Mouse (Mus musculus) thymus, postnatal 0 days (tissue): ENCODE measurements around the gene Spata17. TPM values are rescaled to one million over a fixed set of nuclear protein-coding genes. Genes with fewer than 3 reads are reported as not detected.
A peak's percentile ranks its signal among the peaks of the same experiment; 100 is the strongest.

Experiments
- DNase-seq: peaks from one replicate; pipeline ENCODE4 v3.0.0-alpha.2; 2015; ENCODE audit warnings: low spot score
- polyA plus RNA-seq: library from polyadenylated mRNA; unstranded; fragments of >200 nt; fragmentation: Nextera tagmentation; extraction: Ambion mirVana; gene quantifications from 2 replicates; pipeline ENCODE4 v1.2.1, GENCODE M21; 2015

The Spata17 gene
- polyA plus RNA-seq, 1 experiment from 2014 or later: 0.31 TPM

DNA sequence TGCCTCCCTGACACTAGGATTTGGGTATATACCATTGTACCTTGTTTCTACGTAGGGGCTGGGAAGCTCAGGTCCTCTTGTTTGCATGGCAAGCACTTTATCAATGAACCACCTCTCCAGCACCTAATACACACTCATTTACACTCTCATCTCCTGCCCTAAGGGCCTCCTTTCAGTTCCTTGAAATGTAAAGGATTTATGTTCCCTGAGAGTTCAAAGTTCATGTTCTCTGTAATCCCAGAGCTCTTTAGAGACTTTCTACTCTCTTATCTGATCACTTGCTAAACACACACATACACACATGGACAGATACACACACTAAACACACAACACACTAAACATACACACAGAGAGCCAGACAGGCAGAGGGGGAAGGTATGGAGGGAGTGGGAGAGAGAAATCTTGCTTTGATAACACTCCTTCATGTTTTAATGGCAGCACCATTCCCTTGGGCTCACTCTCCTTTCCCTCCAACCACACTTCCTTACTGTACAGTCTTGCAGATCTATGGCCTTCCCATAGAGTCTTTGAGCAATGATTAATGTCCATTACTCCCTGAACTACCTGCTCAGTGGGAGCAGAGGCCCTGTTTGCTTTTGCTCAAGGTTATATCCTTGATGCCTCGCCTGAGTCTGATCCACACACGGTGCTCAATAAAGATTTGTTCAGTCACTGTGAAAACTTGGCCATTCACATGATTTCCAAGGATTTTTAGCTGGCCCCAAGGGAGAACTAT is 126.4 kb downstream of the Spata17 start:
- DNase-seq: no peak

DNA sequence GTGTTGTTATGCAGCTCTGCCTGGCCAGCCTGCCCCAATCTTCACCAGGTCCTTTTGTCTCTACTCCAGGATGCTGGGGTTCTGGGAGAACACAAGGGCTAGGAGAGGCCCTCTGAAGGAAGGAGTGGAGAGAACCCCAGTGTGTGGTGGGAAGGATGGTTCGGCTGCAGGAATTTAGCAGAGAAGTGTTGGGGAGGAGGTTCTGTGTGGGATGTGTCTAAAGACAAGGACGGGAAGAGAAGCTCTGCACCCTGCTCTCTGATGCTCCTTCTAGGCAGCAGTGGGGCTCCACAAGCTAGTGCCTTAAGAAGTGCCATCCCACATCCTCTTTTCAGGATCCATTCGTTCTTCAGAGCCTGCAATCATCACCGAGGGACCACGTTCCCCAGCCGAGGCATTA is 129.2 kb downstream of the Spata17 start:
- DNase-seq: no peak

DNA sequence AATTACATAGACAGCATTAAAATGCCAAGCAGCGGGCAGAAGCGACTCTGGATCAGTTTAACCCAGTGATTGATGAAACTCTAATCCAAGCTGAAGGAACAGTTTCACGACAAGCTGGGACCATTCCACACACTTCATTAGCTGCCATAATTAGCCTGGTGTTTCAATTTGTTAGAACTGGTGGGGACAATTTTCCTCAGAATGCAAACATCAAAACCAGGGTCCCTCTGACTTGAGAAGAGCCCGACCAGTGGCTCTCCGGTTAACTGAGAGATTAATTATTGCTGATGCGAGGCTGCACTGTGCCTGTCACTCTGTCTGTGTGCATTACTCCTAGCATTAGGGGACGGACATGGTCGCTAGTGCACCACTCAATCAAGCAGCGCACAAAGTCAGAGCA is 137.9 kb downstream of the Spata17 start:
- no peak for DNase-seq

GRCm38 (mm10) chr1:187077043-187077334 is 138.3 kb downstream of the Spata17 start:
- no peak for DNase-seq

GRCm38 (mm10) chr1:187076198-187077042 is 138.8 kb downstream of the Spata17 start:
- no peak for DNase-seq

DNA sequence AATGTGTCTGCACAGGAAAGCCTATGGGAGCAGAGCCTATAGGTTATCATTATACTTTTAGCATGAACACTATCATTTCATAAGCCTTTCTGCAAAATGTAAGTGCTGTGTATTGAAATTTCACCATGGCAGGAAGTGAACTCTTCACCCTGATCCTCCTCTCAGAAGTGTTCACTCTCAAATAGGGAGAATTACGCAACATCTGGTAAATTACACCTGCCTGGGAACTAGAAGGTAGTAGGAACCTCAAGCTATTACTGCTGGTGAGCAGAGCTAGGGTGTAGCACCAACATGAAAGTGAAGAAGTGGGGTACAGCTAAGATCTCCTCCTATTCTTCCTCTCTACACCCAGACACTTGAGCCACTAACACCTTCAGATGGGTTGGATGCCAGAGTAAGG is 155.4 kb downstream of the Spata17 start:
- no peak for DNase-seq

- no peak for DNase-seq
Observed at GRCm38 (mm10) chr1:187054333-187054732, 160.9 kb downstream of the Spata17 start.

DNA sequence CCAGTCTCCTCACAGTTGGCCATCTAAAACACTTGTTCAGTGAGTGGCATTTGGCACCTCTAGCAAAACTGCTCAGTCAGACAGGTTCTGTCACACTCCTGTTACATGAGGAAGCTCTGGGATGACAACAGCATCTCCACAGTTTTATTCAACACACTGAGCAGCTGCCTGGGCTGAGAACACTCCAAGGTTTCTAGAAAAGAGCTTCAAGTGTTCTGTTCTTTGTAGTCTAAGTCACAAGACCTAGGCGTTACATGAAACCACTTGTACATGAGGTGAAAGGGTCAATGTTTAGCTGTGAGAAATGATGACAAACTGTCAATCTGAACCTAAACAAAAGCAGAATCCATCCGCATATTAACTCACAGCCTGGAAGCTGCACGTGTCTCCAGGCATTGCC is 161.4 kb downstream of the Spata17 start:
- no peak for DNase-seq

GRCm38 (mm10) chr1:187052532-187052931 is 162.7 kb downstream of the Spata17 start:
- no peak for DNase-seq

DNA sequence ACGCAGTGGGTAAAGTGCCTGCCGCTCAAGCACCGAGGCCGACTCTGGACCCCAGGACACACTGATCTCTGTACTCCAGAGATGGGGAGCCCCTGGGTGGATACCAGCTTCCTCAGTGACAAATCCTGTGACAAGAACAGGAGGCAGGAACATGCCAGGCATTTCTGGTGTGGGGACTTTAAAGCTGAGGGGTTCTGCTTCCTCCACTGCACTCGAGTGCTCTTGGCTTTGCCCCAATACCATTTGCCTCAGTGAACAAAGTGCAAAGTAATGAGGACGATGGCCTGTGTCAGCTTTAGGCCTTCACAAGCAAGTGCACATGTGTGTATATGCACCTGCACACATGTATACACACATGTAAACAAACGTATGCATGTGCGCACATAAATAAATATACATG is 164.0 kb downstream of the Spata17 start:
- DNase-seq: no peak

DNA sequence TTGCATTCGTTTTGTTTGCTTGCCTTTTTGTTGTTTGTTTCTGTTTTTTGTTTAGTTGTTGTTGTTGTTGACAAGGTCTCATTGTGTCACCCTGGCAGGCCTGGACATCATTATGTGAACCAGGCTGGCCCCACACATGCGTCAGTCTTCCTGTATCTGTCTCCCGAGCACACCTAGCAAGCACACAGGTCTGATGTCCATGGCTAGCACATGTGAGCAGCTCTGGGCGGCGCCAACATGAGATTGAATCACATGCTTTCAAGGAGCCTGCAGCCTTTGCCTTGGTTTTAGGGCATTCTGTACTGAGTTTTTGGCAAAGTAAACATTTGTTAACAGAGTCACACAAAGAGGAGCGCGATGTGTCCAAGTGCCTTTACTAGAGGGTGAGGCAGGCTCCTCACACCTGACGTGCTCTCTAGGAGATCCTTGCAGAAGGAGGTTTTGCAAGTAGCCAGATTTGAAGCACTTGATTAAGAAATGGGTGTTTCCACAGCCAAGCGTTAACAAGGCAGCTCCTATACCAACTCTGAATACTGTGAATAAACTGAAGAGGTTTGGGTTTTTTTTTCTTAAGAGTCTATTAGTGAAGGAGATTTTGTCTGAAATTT is 166.5 kb downstream of the Spata17 start:
- DNase-seq: no peak

DNA sequence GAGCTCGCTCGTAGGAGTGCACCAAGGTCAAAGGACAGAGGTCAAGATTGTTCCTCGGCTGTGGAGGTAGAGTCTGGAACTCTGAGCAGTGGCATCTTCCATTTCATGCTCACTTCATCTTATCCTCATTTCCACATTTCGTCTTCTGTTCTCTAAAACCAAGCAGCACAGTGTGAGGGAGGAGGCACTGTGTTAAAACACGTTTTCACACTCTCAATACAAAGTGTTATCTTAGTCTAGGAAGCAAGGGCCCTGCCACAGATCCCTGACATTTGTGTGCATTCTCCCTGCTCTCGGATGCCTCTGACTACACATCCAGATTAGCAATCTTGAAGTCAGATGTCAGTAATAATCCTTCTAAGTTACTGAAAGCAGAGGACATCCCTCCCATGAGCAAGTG is 170.5 kb downstream of the Spata17 start:
- no peak for DNase-seq

DNA sequence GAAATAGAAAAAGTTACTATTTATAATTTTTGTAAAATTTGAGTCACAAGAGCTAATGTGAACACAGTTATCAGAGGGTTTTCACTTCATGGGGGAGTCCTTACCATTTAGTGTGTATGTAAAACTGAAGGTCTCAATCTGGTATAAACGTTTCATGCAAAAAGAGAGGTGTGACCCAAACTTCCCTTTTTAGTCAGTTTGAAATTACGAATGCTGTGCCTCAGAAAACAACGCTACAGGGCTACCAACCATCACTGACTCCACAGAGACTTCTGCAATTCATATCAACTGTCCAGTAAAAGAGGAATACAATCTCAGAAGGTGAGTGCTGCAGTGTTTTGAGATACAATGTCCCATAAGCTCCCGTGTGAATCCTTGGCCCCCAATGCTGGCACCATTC is 175.5 kb downstream of the Spata17 start:
- DNase-seq: no peak

- no peak for DNase-seq
Observed at GRCm38 (mm10) chr1:187035785-187036184, 179.5 kb downstream of the Spata17 start.

- DNase-seq: peak; percentile 55
Observed at GRCm38 (mm10) chr1:187031796-187032195, 183.5 kb downstream of the Spata17 start.

DNA sequence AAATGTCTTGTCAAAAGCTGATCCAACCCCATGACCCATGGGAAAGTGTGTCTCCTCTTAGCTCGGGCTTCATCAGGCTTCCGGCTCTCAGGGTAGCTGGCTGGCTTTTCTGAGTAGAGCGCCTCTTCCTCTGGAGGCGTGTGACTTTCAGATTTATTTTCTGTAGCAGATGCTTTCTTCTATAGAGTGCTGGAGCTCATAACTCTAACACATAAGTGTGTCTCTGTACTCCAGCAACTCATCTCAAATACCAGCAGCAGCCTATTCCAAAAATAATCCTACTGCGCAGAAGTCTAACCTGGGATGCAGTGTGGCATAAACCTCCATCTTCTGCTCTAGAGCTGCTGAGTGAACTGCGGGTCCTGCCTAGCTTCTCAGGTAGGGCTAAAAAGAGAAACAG is 186.4 kb downstream of the Spata17 start:
- no peak for DNase-seq

- no peak for DNase-seq
Observed at GRCm38 (mm10) chr1:187020011-187020410, 195.3 kb downstream of the Spata17 start.

GRCm38 (mm10) chr1:187016116-187016515 is 199.1 kb downstream of the Spata17 start:
- DNase-seq: no peak

DNA sequence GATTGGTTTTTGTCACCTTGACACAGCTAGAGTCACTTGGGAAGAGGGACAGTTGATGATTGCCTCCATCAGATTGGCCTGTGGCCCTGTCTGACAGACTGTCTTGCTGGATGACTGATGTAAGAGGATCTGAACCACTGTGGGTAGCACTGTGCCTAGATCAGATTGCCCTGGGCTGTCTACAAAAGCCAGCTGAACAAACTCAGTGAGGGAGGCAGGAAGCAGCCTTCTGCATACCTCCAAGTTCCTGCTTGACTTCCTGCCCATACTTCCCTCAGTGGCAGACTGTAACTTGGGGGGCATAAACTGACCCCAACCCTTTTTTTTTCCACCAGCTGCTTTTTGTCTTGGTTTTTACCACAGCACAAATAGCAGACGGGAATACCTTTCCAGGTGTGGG is 199.6 kb downstream of the Spata17 start:
- DNase-seq: no peak

DNA sequence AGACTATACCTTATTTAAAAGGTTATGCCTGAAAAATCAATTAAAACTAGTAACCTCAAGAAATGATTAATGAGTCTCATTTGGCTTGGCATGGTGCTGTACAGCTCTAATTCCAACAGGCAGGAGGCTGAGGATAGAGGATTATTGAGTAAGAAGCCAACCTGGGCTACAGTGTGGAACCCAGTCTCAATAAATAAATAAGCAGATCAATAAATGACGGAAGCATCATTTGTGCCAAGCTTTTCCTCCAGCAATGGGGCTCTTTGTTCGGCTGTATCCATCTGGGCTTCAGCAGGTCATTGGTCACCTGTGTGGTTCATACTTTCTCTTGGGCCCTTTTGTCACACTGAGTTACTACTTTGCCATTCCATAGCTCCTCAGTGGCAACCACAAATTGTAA is 201.1 kb downstream of the Spata17 start:
- no peak for DNase-seq

GRCm38 (mm10) chr1:187011601-187012000 is 203.7 kb downstream of the Spata17 start:
- no peak for DNase-seq

DNA sequence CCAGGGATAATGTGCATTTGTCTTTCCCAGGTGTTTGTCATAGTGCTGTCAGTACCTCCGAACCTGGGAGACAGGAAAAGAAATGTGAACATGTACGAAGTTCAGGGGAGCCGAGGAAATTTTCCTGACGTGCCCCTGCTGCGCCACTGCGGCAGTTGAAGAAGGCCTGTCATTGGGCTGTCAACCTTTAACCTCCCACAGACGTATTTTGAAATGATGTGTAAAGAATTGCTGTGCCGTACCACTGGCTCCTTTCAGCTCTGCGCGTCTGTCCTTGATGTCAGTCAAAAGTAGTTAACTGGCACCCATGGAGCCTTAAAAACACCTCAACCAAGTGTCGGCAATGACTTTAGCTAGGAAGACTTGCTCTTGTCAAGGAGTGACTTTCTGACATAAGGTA is 205.2 kb downstream of the Spata17 start:
- no peak for DNase-seq

DNA sequence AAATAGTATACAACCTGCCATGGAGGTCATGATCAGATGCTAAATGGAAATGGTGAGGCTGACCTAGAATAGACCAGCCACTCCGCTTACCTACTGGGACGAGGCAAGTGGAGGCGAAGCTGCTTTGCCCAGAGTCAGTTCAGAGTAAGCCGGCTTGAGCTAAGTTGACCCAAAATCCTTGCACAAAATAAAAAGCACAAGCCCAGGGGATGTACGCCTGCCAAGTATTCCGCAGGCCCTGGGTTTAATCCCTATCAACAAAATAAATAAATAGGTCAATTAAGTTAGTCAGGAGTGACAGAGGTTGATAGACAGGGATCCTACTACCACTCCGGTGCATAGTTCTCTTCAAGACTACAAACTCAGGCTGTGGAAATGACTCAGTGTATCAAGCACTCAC is 207.0 kb downstream of the Spata17 start:
- no peak for DNase-seq
